Mouse (Mus musculus): Measurements from ENCODE around the gene Sntg2. TPM values are rescaled to one million over a fixed set of nuclear protein-coding genes. Genes with fewer than 3 reads are reported as not detected.

Sntg2 gene
- polyA plus RNA-seq, 1 experiment from 2014 or later: 1.8 TPM

- no peak overlapping the region for H3K9ac ChIP-seq (replicated peaks)
- no peaks in the 10 kb centered on the region for H3K27me3 ChIP-seq
- H3K27ac ChIP-seq (replicated peaks): no peak overlapping the region
- H3K4me3 ChIP-seq: no peak overlapping the region
- H3K4me2 ChIP-seq (replicated peaks): no peak overlapping the region
- WGBS: 51% methylated on average over 5 of the region's 5 CpGs
- no peaks in the 10 kb centered on the region for H3K4me1 ChIP-seq
- ATAC-seq (ENCODE audit: low FRiP score, low read depth): no peak
- no peaks in the 10 kb centered on the region for H3K9me3 ChIP-seq
- no peaks in the 10 kb centered on the region for H3K36me3 ChIP-seq
These were observed 109.0 kb downstream of the Sntg2 start for GRCm38 (mm10) chr12:30264206-30264605.

GRCm38 (mm10) chr12:30261187-30261586, 112.0 kb downstream of the Sntg2 start:
- H3K4me3 ChIP-seq: no peak overlapping the region
- no peak for ATAC-seq (ENCODE audit: low FRiP score, low read depth)
- H3K9ac ChIP-seq (replicated peaks): no peak overlapping the region
- no peaks in the 10 kb centered on the region for H3K9me3 ChIP-seq
- no peaks in the 10 kb centered on the region for H3K36me3 ChIP-seq
- H3K27me3 ChIP-seq: no peaks in the 10 kb centered on the region
- H3K4me2 ChIP-seq (replicated peaks): no peak overlapping the region
- no peaks in the 10 kb centered on the region for H3K4me1 ChIP-seq
- no peak overlapping the region for H3K27ac ChIP-seq (replicated peaks)
- 63% methylated on average over 2 of the region's 2 CpGs for WGBS

GRCm38 (mm10) chr12:30258641-30259040, 114.5 kb downstream of the Sntg2 start:
- ATAC-seq (ENCODE audit: low FRiP score, low read depth): no peak
- Histone ChIP-seq H3K4me2 (replicated peaks) (no peak overlapping the region), H3K27me3 (no peaks in the 10 kb centered on the region), H3K4me3 (no peak overlapping the region), H3K36me3 (no peaks in the 10 kb centered on the region), H3K9me3 (no peaks in the 10 kb centered on the region), H3K4me1 (no peaks in the 10 kb centered on the region), H3K9ac (replicated peaks) (no peak overlapping the region), H3K27ac (replicated peaks) (no peak overlapping the region)
- 60% methylated on average over 2 of the region's 2 CpGs for WGBS

- H3K4me1 ChIP-seq: no peaks in the 10 kb centered on the region
- no peaks in the 10 kb centered on the region for H3K36me3 ChIP-seq
- H3K27me3 ChIP-seq: no peaks in the 10 kb centered on the region
- no peak overlapping the region for H3K4me2 ChIP-seq (replicated peaks)
- no peaks in the 10 kb centered on the region for H3K9me3 ChIP-seq
- H3K27ac ChIP-seq (replicated peaks): no peak overlapping the region
- WGBS: 94% methylated on average over 7 of the region's 7 CpGs
- no peak for ATAC-seq (ENCODE audit: low FRiP score, low read depth)
- no peak overlapping the region for H3K4me3 ChIP-seq
- no peak overlapping the region for H3K9ac ChIP-seq (replicated peaks)
These were observed 115.5 kb downstream of the Sntg2 start for GRCm38 (mm10) chr12:30257664-30258063.

GRCm38 (mm10) chr12:30256207-30256606, 117.0 kb downstream of the Sntg2 start:
- no peak overlapping the region for H3K4me2 ChIP-seq (replicated peaks)
- 71% methylated on average over 3 of the region's 3 CpGs for WGBS
- H3K27me3 ChIP-seq: no peaks in the 10 kb centered on the region
- no peak overlapping the region for H3K27ac ChIP-seq (replicated peaks)
- H3K4me3 ChIP-seq: no peak overlapping the region
- H3K4me1 ChIP-seq: no peaks in the 10 kb centered on the region
- no peaks in the 10 kb centered on the region for H3K9me3 ChIP-seq
- ATAC-seq (ENCODE audit: low FRiP score, low read depth): no peak
- H3K36me3 ChIP-seq: no peaks in the 10 kb centered on the region
- H3K9ac ChIP-seq (replicated peaks): no peak overlapping the region

- 74% methylated on average over 10 of the region's 10 CpGs for WGBS
- no peak overlapping the region for H3K9ac ChIP-seq (replicated peaks)
- H3K4me1 ChIP-seq: no peaks in the 10 kb centered on the region
- no peaks in the 10 kb centered on the region for H3K36me3 ChIP-seq
- H3K4me2 ChIP-seq (replicated peaks): no peak overlapping the region
- no peaks in the 10 kb centered on the region for H3K27me3 ChIP-seq
- ATAC-seq (ENCODE audit: low FRiP score, low read depth): no peak
- H3K27ac ChIP-seq (replicated peaks): no peak overlapping the region
- H3K4me3 ChIP-seq: no peak overlapping the region
- H3K9me3 ChIP-seq: no peaks in the 10 kb centered on the region
These were observed 118.6 kb downstream of the Sntg2 start for GRCm38 (mm10) chr12:30254581-30254980.

- no peak overlapping the region for H3K4me3 ChIP-seq
- no peaks in the 10 kb centered on the region for H3K36me3 ChIP-seq
- WGBS: 93% methylated on average over 4 of the region's 4 CpGs
- ATAC-seq (ENCODE audit: low FRiP score, low read depth): no peak
- no peaks in the 10 kb centered on the region for H3K4me1 ChIP-seq
- H3K9me3 ChIP-seq: no peaks in the 10 kb centered on the region
- H3K4me2 ChIP-seq (replicated peaks): no peak overlapping the region
- H3K27ac ChIP-seq (replicated peaks): no peak overlapping the region
- H3K9ac ChIP-seq (replicated peaks): no peak overlapping the region
- H3K27me3 ChIP-seq: no peaks in the 10 kb centered on the region
These were observed 120.8 kb downstream of the Sntg2 start for GRCm38 (mm10) chr12:30252381-30252780.

- no peak overlapping the region for H3K4me2 ChIP-seq (replicated peaks)
- 90% methylated on average over 8 of the region's 8 CpGs for WGBS
- H3K36me3 ChIP-seq: no peaks in the 10 kb centered on the region
- ATAC-seq (ENCODE audit: low FRiP score, low read depth): no peak
- no peaks in the 10 kb centered on the region for H3K27me3 ChIP-seq
- no peaks in the 10 kb centered on the region for H3K9me3 ChIP-seq
- no peak overlapping the region for H3K4me3 ChIP-seq
- H3K27ac ChIP-seq (replicated peaks): no peak overlapping the region
- no peak overlapping the region for H3K9ac ChIP-seq (replicated peaks)
- no peaks in the 10 kb centered on the region for H3K4me1 ChIP-seq
These were observed 121.8 kb downstream of the Sntg2 start for GRCm38 (mm10) chr12:30251283-30251829.

GRCm38 (mm10) chr12:30249068-30249467, 124.1 kb downstream of the Sntg2 start:
- Histone ChIP-seq H3K4me3 (no peak overlapping the region), H3K27me3 (no peaks in the 10 kb centered on the region), H3K4me2 (replicated peaks) (no peak overlapping the region), H3K4me1 (no peaks in the 10 kb centered on the region), H3K27ac (replicated peaks) (no peak overlapping the region), H3K36me3 (no peaks in the 10 kb centered on the region), H3K9ac (replicated peaks) (no peak overlapping the region), H3K9me3 (no peaks in the 10 kb centered on the region)
- 88% methylated on average over 3 of the region's 3 CpGs for WGBS
- no peak for ATAC-seq (ENCODE audit: low FRiP score, low read depth)

GRCm38 (mm10) chr12:30246286-30246945, 126.8 kb downstream of the Sntg2 start:
- Histone ChIP-seq H3K27ac (replicated peaks) (no peak overlapping the region), H3K4me2 (replicated peaks) (no peak overlapping the region), H3K9ac (replicated peaks) (no peak overlapping the region), H3K4me3 (no peak overlapping the region), H3K36me3 (no peaks in the 10 kb centered on the region), H3K4me1 (no peaks in the 10 kb centered on the region), H3K9me3 (no peaks in the 10 kb centered on the region), H3K27me3 (no peaks in the 10 kb centered on the region)
- no peak for ATAC-seq (ENCODE audit: low FRiP score, low read depth)
- 89% methylated on average over 5 of the region's 5 CpGs for WGBS

GRCm38 (mm10) chr12:30244194-30244593, 129.0 kb downstream of the Sntg2 start:
- 92% methylated on average over 2 of the region's 2 CpGs for WGBS
- Histone ChIP-seq H3K4me2 (replicated peaks) (no peak overlapping the region), H3K4me1 (no peaks in the 10 kb centered on the region), H3K4me3 (no peak overlapping the region), H3K36me3 (no peaks in the 10 kb centered on the region), H3K27me3 (no peaks in the 10 kb centered on the region), H3K9ac (replicated peaks) (no peak overlapping the region), H3K27ac (replicated peaks) (no peak overlapping the region), H3K9me3 (no peaks in the 10 kb centered on the region)
- ATAC-seq (ENCODE audit: low FRiP score, low read depth): no peak

GRCm38 (mm10) chr12:30240891-30241290, 132.3 kb downstream of the Sntg2 start:
- Histone ChIP-seq H3K4me1 (no peaks in the 10 kb centered on the region), H3K27me3 (no peaks in the 10 kb centered on the region), H3K36me3 (no peaks in the 10 kb centered on the region), H3K4me3 (no peak overlapping the region), H3K4me2 (replicated peaks) (no peak overlapping the region), H3K9ac (replicated peaks) (no peak overlapping the region), H3K9me3 (no peaks in the 10 kb centered on the region), H3K27ac (replicated peaks) (no peak overlapping the region)
- ATAC-seq (ENCODE audit: low FRiP score, low read depth): no peak
- WGBS: 93% methylated on average over 3 of the region's 3 CpGs

- H3K9ac ChIP-seq (replicated peaks): no peak overlapping the region
- H3K4me1 ChIP-seq: peaks cover 9% of the 10 kb centered on the region; the same call in 1 of the 2 replicates
- peak; percentile 30; the same call in 1 of the 2 replicates for ATAC-seq (ENCODE audit: low FRiP score, low read depth)
- no peaks in the 10 kb centered on the region for H3K9me3 ChIP-seq
- H3K4me2 ChIP-seq (replicated peaks): no peak overlapping the region
- no peak overlapping the region for H3K4me3 ChIP-seq
- H3K36me3 ChIP-seq: no peaks in the 10 kb centered on the region
- H3K27ac ChIP-seq (replicated peaks): no peak overlapping the region
- H3K27me3 ChIP-seq: 0 out of 2 replicates have a peak, but pooled peaks cover 5% of the 10 kb centered on the region
- WGBS: 14% methylated on average over 2 of the region's 2 CpGs
These were observed 138.2 kb downstream of the Sntg2 start for GRCm38 (mm10) chr12:30234940-30235339.
